Mouse (Mus musculus): ENCODE measurements around the gene Camta1. TPM values are rescaled to one million over a fixed set of nuclear protein-coding genes. Genes with fewer than 3 reads are reported as not detected.

The Camta1 gene
- polyA plus RNA-seq, 2 experiments: 7.3 to 32.8 TPM

DNA sequence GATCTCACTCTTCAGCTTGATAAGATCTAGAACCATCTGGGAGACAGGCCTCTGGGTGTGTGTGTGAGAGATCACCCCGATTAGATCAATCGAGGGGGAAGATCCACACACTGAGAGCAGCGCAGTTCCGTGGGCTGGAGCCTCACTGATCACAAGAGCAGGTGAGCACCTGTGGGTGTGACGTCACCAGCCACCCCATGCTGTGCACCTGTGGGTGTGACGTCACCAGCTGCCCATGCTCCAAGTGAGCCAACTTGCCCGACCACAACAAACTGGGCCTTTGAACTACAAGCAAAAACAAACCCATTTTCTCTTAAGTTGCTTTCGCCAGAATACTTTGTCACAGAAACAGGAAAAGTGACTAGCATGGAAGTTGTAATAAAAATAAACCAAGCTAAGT, 152.4 kb downstream of the Camta1 start:
- H3K27ac ChIP-seq: no peak overlapping the region
- no peaks in the 10 kb centered on the region for H3K9me3 ChIP-seq (ENCODE audit: control insufficient read depth, low read length)
- TF ChIP-seq EP300 (IDR thresholded peaks at IDR 0.05; ENCODE audit: low read depth) (no peak), CTCF (IDR thresholded peaks at IDR 0.05; ENCODE audit: low read depth) (no peak)
- H3K27me3 ChIP-seq (ENCODE audit: control insufficient read depth, insufficient read depth, low read length): no peaks in the 10 kb centered on the region
- 63% methylated on average over 8 of the region's 8 CpGs for WGBS (ENCODE audit: insufficient replicate concordance)
- peaks cover 2 to 4% of the 10 kb centered on the region in 2 experiments; a peak in 1 of 4 replicates for H3K4me1 ChIP-seq (replicated peaks; ENCODE audit: control insufficient read depth in 2 of 2, insufficient read depth in 2 of 2, low read length in 1 of 2)
- no peak for ATAC-seq (ENCODE audit: insufficient read depth)
- H3K4me2 ChIP-seq (ENCODE audit: low read depth): no peak overlapping the region
- H3K9ac ChIP-seq (replicated peaks): no peak overlapping the region
- DNase-seq (ENCODE audit: low read depth in 3 of 3, low spot score in 3 of 3): no peak
- no peaks in the 10 kb centered on the region for H3K36me3 ChIP-seq (replicated peaks; ENCODE audit: control insufficient read depth, insufficient read depth, low read depth)
- no peak overlapping the region for H3K4me3 ChIP-seq (ENCODE audit: insufficient read depth in 1 of 2, low read depth in 2 of 2, low read length in 2 of 2)

DNA sequence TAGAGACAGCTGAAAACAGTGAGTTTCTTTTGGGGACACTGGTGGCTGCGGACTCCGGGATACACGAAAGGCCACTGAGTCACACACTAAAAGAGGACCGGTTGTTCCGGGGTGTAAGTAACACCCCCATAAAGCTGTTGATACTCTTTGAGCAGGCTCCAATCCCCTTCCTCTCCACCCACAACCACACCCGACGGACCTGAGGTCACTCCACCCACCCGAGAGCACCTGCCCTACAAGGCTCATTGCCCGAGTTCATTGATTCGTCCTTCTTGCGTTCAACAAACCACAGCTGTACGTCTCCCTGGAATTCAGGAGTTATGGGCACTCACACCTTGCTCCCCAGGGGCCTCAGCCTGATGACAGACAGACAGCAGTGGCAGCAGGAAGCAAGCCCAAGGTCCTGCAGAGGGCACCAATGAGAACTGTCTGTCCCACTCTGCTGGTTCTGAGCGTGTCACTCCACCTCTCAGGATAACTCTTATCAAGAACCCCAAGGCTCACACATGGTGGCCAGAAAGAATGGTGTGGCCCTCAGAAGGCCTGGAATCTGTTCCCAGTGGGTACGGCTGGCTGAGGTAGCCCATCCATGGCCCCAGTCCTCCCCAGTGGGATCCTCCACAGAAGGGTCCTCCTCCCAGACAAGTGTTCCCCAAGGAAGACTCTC, 158.5 kb downstream of the Camta1 start:
- TF ChIP-seq CTCF (IDR thresholded peaks at IDR 0.05; ENCODE audit: low read depth): peak; percentile 80
- peak; percentile 66 for TF ChIP-seq EP300 (IDR thresholded peaks at IDR 0.05; ENCODE audit: low read depth)
- no peak for DNase-seq (ENCODE audit: low read depth in 3 of 3, low spot score in 3 of 3)

GRCm38 (mm10) chr4:151702463-151702862, 159.2 kb downstream of the Camta1 start:
- WGBS (ENCODE audit: insufficient replicate concordance): 68% methylated on average over 11 of the region's 11 CpGs
- Histone ChIP-seq H3K27me3 (ENCODE audit: control insufficient read depth, insufficient read depth, low read length) (no peaks in the 10 kb centered on the region), H3K4me2 (ENCODE audit: low read depth) (no peak overlapping the region), H3K9ac (replicated peaks) (no peak overlapping the region), H3K27ac (no peak overlapping the region), H3K36me3 (replicated peaks; ENCODE audit: control insufficient read depth, insufficient read depth, low read depth) (no peaks in the 10 kb centered on the region), H3K4me3 (ENCODE audit: insufficient read depth in 1 of 2, low read depth in 2 of 2, low read length in 2 of 2) (no peak overlapping the region), H3K9me3 (ENCODE audit: control insufficient read depth, low read length) (no peaks in the 10 kb centered on the region), H3K4me1 (replicated peaks; ENCODE audit: control insufficient read depth in 2 of 2, insufficient read depth in 2 of 2, low read length in 1 of 2) (peaks cover 11 to 12% of the 10 kb centered on the region in 2 experiments)
- ATAC-seq (ENCODE audit: insufficient read depth): no peak
- no peak for DNase-seq (ENCODE audit: low read depth in 3 of 3, low spot score in 3 of 3)
- no peak for TF ChIP-seq EP300 (IDR thresholded peaks at IDR 0.05; ENCODE audit: low read depth)
- TF ChIP-seq CTCF (IDR thresholded peaks at IDR 0.05; ENCODE audit: low read depth): no peak

More for the DNA sequence above, 158.5 kb downstream of the Camta1 start:
- ATAC-seq (ENCODE audit: insufficient read depth): peak; percentile 88
- no peaks in the 10 kb centered on the region for H3K36me3 ChIP-seq (replicated peaks; ENCODE audit: control insufficient read depth, insufficient read depth, low read depth)
- H3K27ac ChIP-seq: peak overlapping the region; percentile 18; the same call in 1 of the 2 replicates
- H3K4me2 ChIP-seq (ENCODE audit: low read depth): peak overlapping the region; percentile 32; the same call in 1 of the 2 replicates
- H3K4me1 ChIP-seq (replicated peaks; ENCODE audit: control insufficient read depth in 2 of 2, insufficient read depth in 2 of 2, low read length in 1 of 2): peaks cover 11 to 12% of the 10 kb centered on the region in 2 experiments
- 59% methylated on average over 14 of the region's 14 CpGs for WGBS (ENCODE audit: insufficient replicate concordance)
- H3K4me3 ChIP-seq (ENCODE audit: insufficient read depth in 1 of 2, low read depth in 2 of 2, low read length in 2 of 2): no peak overlapping the region
- H3K27me3 ChIP-seq (ENCODE audit: control insufficient read depth, insufficient read depth, low read length): no peaks in the 10 kb centered on the region
- H3K9me3 ChIP-seq (ENCODE audit: control insufficient read depth, low read length): no peaks in the 10 kb centered on the region
- peak overlapping the region; percentile 13; the same call in 1 of the 2 replicates for H3K9ac ChIP-seq (replicated peaks)

GRCm38 (mm10) chr4:151695984-151696383, 165.7 kb downstream of the Camta1 start:
- TF ChIP-seq CTCF (IDR thresholded peaks at IDR 0.05; ENCODE audit: low read depth) (no peak), EP300 (IDR thresholded peaks at IDR 0.05; ENCODE audit: low read depth) (no peak)
- Histone ChIP-seq H3K4me1 (replicated peaks; ENCODE audit: control insufficient read depth in 2 of 2, insufficient read depth in 2 of 2, low read length in 1 of 2) (no peaks in the 10 kb centered on the region), H3K36me3 (replicated peaks; ENCODE audit: control insufficient read depth, insufficient read depth, low read depth) (no peaks in the 10 kb centered on the region), H3K9me3 (ENCODE audit: control insufficient read depth, low read length) (no peaks in the 10 kb centered on the region), H3K9ac (replicated peaks) (no peak overlapping the region), H3K4me3 (ENCODE audit: insufficient read depth in 1 of 2, low read depth in 2 of 2, low read length in 2 of 2) (no peak overlapping the region), H3K27ac (no peak overlapping the region), H3K27me3 (ENCODE audit: control insufficient read depth, insufficient read depth, low read length) (no peaks in the 10 kb centered on the region), H3K4me2 (ENCODE audit: low read depth) (no peak overlapping the region)
- ATAC-seq (ENCODE audit: insufficient read depth): no peak
- DNase-seq (ENCODE audit: low read depth in 3 of 3, low spot score in 3 of 3): no peak
- WGBS (ENCODE audit: insufficient replicate concordance): 77% methylated on average over 11 of the region's 11 CpGs

GRCm38 (mm10) chr4:151694531-151694930, 167.1 kb downstream of the Camta1 start:
- Histone ChIP-seq H3K4me2 (ENCODE audit: low read depth) (no peak overlapping the region), H3K27me3 (ENCODE audit: control insufficient read depth, insufficient read depth, low read length) (no peaks in the 10 kb centered on the region), H3K36me3 (replicated peaks; ENCODE audit: control insufficient read depth, insufficient read depth, low read depth) (no peaks in the 10 kb centered on the region), H3K4me3 (ENCODE audit: insufficient read depth in 1 of 2, low read depth in 2 of 2, low read length in 2 of 2) (no peak overlapping the region), H3K9me3 (ENCODE audit: control insufficient read depth, low read length) (no peaks in the 10 kb centered on the region), H3K9ac (replicated peaks) (no peak overlapping the region), H3K27ac (no peak overlapping the region), H3K4me1 (replicated peaks; ENCODE audit: control insufficient read depth in 2 of 2, insufficient read depth in 2 of 2, low read length in 1 of 2) (no peaks in the 10 kb centered on the region)
- WGBS (ENCODE audit: insufficient replicate concordance): 75% methylated on average over 7 of the region's 7 CpGs
- DNase-seq (ENCODE audit: low read depth in 3 of 3, low spot score in 3 of 3) (no peak), ATAC-seq (ENCODE audit: insufficient read depth) (no peak)
- TF ChIP-seq EP300 (IDR thresholded peaks at IDR 0.05; ENCODE audit: low read depth): no peak
- TF ChIP-seq CTCF (IDR thresholded peaks at IDR 0.05; ENCODE audit: low read depth): no peak
